Mouse (Mus musculus): ENCODE results near the gene Flot1. TPM values are rescaled to one million over a fixed set of nuclear protein-coding genes. Genes with fewer than 3 reads are reported as not detected.

Gene Flot1
- polyA plus RNA-seq, 1 experiment from 2014 or later: 121 TPM

DNA sequence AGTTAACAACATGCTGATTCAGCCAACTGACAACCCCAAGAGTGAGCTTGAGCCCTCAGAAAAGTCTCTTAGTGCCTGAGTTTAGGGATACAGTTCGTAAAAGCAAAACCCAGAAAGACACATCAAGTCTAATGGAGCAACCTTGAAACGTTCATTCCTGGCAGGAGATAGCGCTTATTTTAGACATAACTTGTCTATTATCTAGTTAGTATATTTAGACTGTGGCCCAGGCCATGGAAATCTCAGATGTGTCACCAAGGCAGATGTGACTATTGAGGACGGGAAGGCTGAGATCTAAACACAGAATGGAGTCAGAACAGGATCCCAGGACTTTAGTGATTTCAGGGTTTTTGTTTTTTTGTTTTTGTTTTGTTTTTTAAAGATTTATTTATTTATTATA lies 37.9 kb upstream of the Flot1 start:
- no peak for ATAC-seq (ENCODE audit: low read depth)
- H3K36me3 ChIP-seq (ENCODE audit: control insufficient read depth, insufficient read depth, low read length): no peaks in the 10 kb centered on the region
- no peaks in the 10 kb centered on the region for H3K9me3 ChIP-seq (ENCODE audit: control insufficient read depth, low read length)
- no peaks in the 10 kb centered on the region for H3K4me1 ChIP-seq (ENCODE audit: control insufficient read depth, insufficient read depth, low read length)
- 92% methylated on average over 4 of the region's 4 CpGs for WGBS
- no peak overlapping the region for H3K9ac ChIP-seq (replicated peaks; ENCODE audit: low read depth, low read length)
- no peaks in the 10 kb centered on the region for H3K27me3 ChIP-seq (ENCODE audit: control insufficient read depth, insufficient read depth, low read length)
- H3K4me2 ChIP-seq (ENCODE audit: low read depth, low read length): no peak overlapping the region
- H3K27ac ChIP-seq (ENCODE audit: low read depth, low read length): no peak overlapping the region
- no peak overlapping the region for H3K4me3 ChIP-seq (ENCODE audit: low read depth, low read length)

DNA sequence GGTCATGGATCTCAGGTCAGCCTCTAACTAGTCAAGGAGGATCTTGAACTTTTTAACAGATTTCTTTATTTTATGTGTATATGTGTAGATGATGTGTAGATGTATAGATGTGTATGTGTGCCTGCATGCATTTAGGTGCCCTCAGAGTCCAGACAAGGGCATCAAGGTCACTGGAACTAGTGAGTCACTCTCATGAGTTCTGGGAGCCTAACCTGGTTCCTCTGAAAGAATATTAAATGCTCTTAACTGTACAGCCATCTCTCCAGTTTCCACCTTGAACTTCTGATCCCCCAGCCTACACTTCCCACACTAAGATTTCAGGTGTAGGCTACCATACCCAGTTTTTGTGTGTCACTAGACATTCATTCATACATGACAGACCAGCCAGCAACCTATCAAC lies 35.5 kb upstream of the Flot1 start:
- Histone ChIP-seq H3K36me3 (ENCODE audit: control insufficient read depth, insufficient read depth, low read length) (no peaks in the 10 kb centered on the region), H3K9me3 (ENCODE audit: control insufficient read depth, low read length) (no peaks in the 10 kb centered on the region), H3K4me2 (ENCODE audit: low read depth, low read length) (no peak overlapping the region), H3K27ac (ENCODE audit: low read depth, low read length) (no peak overlapping the region), H3K9ac (replicated peaks; ENCODE audit: low read depth, low read length) (no peak overlapping the region), H3K27me3 (ENCODE audit: control insufficient read depth, insufficient read depth, low read length) (no peaks in the 10 kb centered on the region), H3K4me1 (ENCODE audit: control insufficient read depth, insufficient read depth, low read length) (no peaks in the 10 kb centered on the region), H3K4me3 (ENCODE audit: low read depth, low read length) (no peak overlapping the region)
- ATAC-seq (ENCODE audit: low read depth): no peak

GRCm38 (mm10) chr17:35788025-35788424 lies 35.0 kb upstream of the Flot1 start:
- WGBS: 88% methylated on average over 3 of the region's 3 CpGs
- Histone ChIP-seq H3K9ac (replicated peaks; ENCODE audit: low read depth, low read length) (no peak overlapping the region), H3K27ac (ENCODE audit: low read depth, low read length) (no peak overlapping the region), H3K4me1 (ENCODE audit: control insufficient read depth, insufficient read depth, low read length) (no peaks in the 10 kb centered on the region), H3K4me2 (ENCODE audit: low read depth, low read length) (no peak overlapping the region), H3K9me3 (ENCODE audit: control insufficient read depth, low read length) (no peaks in the 10 kb centered on the region), H3K36me3 (ENCODE audit: control insufficient read depth, insufficient read depth, low read length) (no peaks in the 10 kb centered on the region), H3K4me3 (ENCODE audit: low read depth, low read length) (no peak overlapping the region), H3K27me3 (ENCODE audit: control insufficient read depth, insufficient read depth, low read length) (no peaks in the 10 kb centered on the region)
- no peak for ATAC-seq (ENCODE audit: low read depth)

DNA sequence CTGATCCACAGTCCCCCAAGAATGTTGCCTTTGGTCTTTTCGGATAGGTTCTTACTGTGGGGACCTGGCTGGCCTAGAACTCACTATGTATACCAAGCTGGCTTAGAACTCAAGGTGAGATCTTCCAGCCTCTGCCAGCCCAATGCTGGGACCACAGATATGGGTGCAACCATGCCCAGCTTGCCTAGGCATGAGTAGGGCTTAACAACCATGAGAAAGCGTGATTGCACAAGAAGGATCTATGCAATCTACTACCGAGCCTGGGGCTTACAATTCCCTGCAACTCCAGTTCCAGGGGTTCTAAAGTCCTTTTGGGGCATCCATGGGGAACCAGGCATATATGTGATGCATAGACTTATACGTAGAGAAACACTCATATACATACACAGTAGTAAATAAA lies 32.1 kb upstream of the Flot1 start:
- Histone ChIP-seq H3K4me3 (ENCODE audit: low read depth, low read length) (no peak overlapping the region), H3K36me3 (ENCODE audit: control insufficient read depth, insufficient read depth, low read length) (no peaks in the 10 kb centered on the region), H3K4me1 (ENCODE audit: control insufficient read depth, insufficient read depth, low read length) (no peaks in the 10 kb centered on the region), H3K9me3 (ENCODE audit: control insufficient read depth, low read length) (no peaks in the 10 kb centered on the region), H3K4me2 (ENCODE audit: low read depth, low read length) (no peak overlapping the region), H3K27me3 (ENCODE audit: control insufficient read depth, insufficient read depth, low read length) (no peaks in the 10 kb centered on the region), H3K27ac (ENCODE audit: low read depth, low read length) (no peak overlapping the region), H3K9ac (replicated peaks; ENCODE audit: low read depth, low read length) (no peak overlapping the region)
- WGBS: 92% methylated on average over 4 of the region's 4 CpGs
- ATAC-seq (ENCODE audit: low read depth): no peak

DNA sequence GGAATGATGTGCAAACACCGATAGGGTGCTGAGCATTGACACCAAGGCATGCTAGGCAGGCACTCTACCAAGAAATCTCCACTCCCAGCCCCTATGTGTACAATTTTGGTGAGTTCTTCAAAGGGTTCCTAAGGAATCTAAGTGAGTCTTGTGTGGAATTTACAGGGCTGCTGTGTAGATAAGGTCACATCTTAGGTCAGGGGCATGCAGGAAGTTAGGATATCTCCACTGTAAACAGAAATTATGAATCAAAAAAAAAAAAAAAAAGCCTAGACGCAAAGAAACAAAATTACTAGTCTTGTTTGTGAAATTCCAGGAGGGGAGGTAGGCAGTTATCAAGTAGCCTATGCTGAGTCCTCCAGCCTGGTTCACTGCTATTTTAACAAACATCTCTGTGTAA lies 30.2 kb upstream of the Flot1 start:
- ATAC-seq (ENCODE audit: low read depth): no peak
- H3K36me3 ChIP-seq (ENCODE audit: control insufficient read depth, insufficient read depth, low read length): no peaks in the 10 kb centered on the region
- no peak overlapping the region for H3K4me3 ChIP-seq (ENCODE audit: low read depth, low read length)
- H3K9ac ChIP-seq (replicated peaks; ENCODE audit: low read depth, low read length): no peak overlapping the region
- no peak overlapping the region for H3K27ac ChIP-seq (ENCODE audit: low read depth, low read length)
- no peaks in the 10 kb centered on the region for H3K4me1 ChIP-seq (ENCODE audit: control insufficient read depth, insufficient read depth, low read length)
- no peaks in the 10 kb centered on the region for H3K9me3 ChIP-seq (ENCODE audit: control insufficient read depth, low read length)
- 96% methylated on average over 2 of the region's 2 CpGs for WGBS
- no peaks in the 10 kb centered on the region for H3K27me3 ChIP-seq (ENCODE audit: control insufficient read depth, insufficient read depth, low read length)
- no peak overlapping the region for H3K4me2 ChIP-seq (ENCODE audit: low read depth, low read length)

DNA sequence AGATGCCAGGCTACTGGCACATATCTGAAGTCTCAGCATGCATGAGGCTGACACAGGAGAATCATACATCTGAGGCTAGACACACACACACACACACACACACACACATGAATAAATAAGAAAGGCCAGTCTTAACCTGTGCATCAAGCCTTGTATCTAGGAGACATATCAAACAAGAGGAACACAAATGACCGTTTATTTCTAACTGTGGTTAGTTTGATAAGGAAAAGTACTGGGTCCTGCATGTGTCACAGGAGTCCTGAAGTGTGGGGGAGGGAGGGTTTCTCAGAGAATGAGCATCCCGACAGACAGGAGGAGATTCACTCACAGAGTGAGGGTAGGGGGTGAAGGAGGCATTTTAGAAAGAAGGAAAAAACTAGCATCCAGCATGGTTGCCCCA lies 27.9 kb upstream of the Flot1 start:
- no peak overlapping the region for H3K27ac ChIP-seq (ENCODE audit: low read depth, low read length)
- no peak overlapping the region for H3K4me3 ChIP-seq (ENCODE audit: low read depth, low read length)
- H3K9me3 ChIP-seq (ENCODE audit: control insufficient read depth, low read length): no peaks in the 10 kb centered on the region
- H3K36me3 ChIP-seq (ENCODE audit: control insufficient read depth, insufficient read depth, low read length): no peaks in the 10 kb centered on the region
- WGBS: 59% methylated on average over 2 of the region's 2 CpGs
- ATAC-seq (ENCODE audit: low read depth): no peak
- H3K4me1 ChIP-seq (ENCODE audit: control insufficient read depth, insufficient read depth, low read length): no peaks in the 10 kb centered on the region
- no peak overlapping the region for H3K9ac ChIP-seq (replicated peaks; ENCODE audit: low read depth, low read length)
- H3K27me3 ChIP-seq (ENCODE audit: control insufficient read depth, insufficient read depth, low read length): no peaks in the 10 kb centered on the region
- H3K4me2 ChIP-seq (ENCODE audit: low read depth, low read length): no peak overlapping the region

DNA sequence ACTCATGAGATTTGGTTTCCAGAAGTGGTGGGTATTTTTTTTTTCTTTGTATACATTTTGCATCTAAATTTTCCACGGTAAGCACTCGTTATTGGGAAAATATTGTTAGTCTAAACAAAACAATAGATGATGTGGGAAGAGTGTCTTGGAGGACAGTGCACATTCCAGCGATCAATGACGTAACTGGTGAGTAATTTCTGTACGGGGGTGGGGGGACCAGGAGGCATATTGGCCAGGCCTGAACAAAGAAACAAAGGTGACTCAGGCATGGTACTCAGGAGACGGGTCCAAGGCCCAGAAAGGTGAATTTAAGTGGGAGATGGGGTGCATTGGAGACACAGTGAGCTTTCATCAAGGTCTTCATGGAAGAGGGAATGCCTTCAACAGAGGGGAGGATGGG lies 27.4 kb upstream of the Flot1 start:
- WGBS: 77% methylated on average over 6 of the region's 6 CpGs
- ATAC-seq (ENCODE audit: low read depth): no peak
- H3K4me2 ChIP-seq (ENCODE audit: low read depth, low read length): no peak overlapping the region
- H3K27me3 ChIP-seq (ENCODE audit: control insufficient read depth, insufficient read depth, low read length): no peaks in the 10 kb centered on the region
- no peaks in the 10 kb centered on the region for H3K4me1 ChIP-seq (ENCODE audit: control insufficient read depth, insufficient read depth, low read length)
- no peaks in the 10 kb centered on the region for H3K36me3 ChIP-seq (ENCODE audit: control insufficient read depth, insufficient read depth, low read length)
- no peak overlapping the region for H3K9ac ChIP-seq (replicated peaks; ENCODE audit: low read depth, low read length)
- H3K9me3 ChIP-seq (ENCODE audit: control insufficient read depth, low read length): no peaks in the 10 kb centered on the region
- H3K4me3 ChIP-seq (ENCODE audit: low read depth, low read length): no peak overlapping the region
- H3K27ac ChIP-seq (ENCODE audit: low read depth, low read length): no peak overlapping the region

DNA sequence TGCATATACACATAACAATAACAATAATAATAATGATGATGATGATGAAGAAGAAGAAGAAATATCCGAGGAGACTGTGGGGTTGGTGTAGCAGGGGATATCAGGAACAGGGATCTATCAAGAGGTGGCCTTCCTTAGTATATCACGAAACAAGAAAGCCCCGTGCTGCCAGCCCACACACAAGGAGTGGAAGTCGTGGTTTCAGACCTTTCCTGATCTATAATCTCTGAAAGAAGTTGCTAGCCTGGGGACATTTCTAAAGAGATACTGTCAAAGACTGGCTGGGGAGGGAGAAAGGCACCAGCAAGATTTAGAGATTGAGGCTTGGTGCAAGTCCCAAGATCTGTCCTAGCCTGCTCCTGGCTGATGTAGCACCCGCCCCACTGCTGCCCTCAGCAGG lies 26.2 kb upstream of the Flot1 start:
- 78% methylated on average over 5 of the region's 5 CpGs for WGBS
- no peak overlapping the region for H3K4me2 ChIP-seq (ENCODE audit: low read depth, low read length)
- H3K9ac ChIP-seq (replicated peaks; ENCODE audit: low read depth, low read length): no peak overlapping the region
- no peaks in the 10 kb centered on the region for H3K27me3 ChIP-seq (ENCODE audit: control insufficient read depth, insufficient read depth, low read length)
- no peaks in the 10 kb centered on the region for H3K4me1 ChIP-seq (ENCODE audit: control insufficient read depth, insufficient read depth, low read length)
- no peaks in the 10 kb centered on the region for H3K9me3 ChIP-seq (ENCODE audit: control insufficient read depth, low read length)
- ATAC-seq (ENCODE audit: low read depth): no peak
- no peaks in the 10 kb centered on the region for H3K36me3 ChIP-seq (ENCODE audit: control insufficient read depth, insufficient read depth, low read length)
- no peak overlapping the region for H3K27ac ChIP-seq (ENCODE audit: low read depth, low read length)
- no peak overlapping the region for H3K4me3 ChIP-seq (ENCODE audit: low read depth, low read length)

- 77% methylated on average over 2 of the region's 2 CpGs for WGBS
- Histone ChIP-seq H3K9ac (replicated peaks; ENCODE audit: low read depth, low read length) (no peak overlapping the region), H3K27ac (ENCODE audit: low read depth, low read length) (no peak overlapping the region), H3K27me3 (ENCODE audit: control insufficient read depth, insufficient read depth, low read length) (no peaks in the 10 kb centered on the region), H3K4me3 (ENCODE audit: low read depth, low read length) (no peak overlapping the region), H3K36me3 (ENCODE audit: control insufficient read depth, insufficient read depth, low read length) (no peaks in the 10 kb centered on the region), H3K9me3 (ENCODE audit: control insufficient read depth, low read length) (no peaks in the 10 kb centered on the region), H3K4me1 (ENCODE audit: control insufficient read depth, insufficient read depth, low read length) (no peaks in the 10 kb centered on the region), H3K4me2 (ENCODE audit: low read depth, low read length) (no peak overlapping the region)
- no peak for ATAC-seq (ENCODE audit: low read depth)
These were observed 22.1 kb upstream of the Flot1 start for GRCm38 (mm10) chr17:35800905-35801304.

GRCm38 (mm10) chr17:35803020-35803419 lies 20.0 kb upstream of the Flot1 start:
- Histone ChIP-seq H3K27ac (ENCODE audit: low read depth, low read length) (no peak overlapping the region), H3K9me3 (ENCODE audit: control insufficient read depth, low read length) (no peaks in the 10 kb centered on the region), H3K4me2 (ENCODE audit: low read depth, low read length) (no peak overlapping the region), H3K9ac (replicated peaks; ENCODE audit: low read depth, low read length) (no peak overlapping the region), H3K4me1 (ENCODE audit: control insufficient read depth, insufficient read depth, low read length) (no peaks in the 10 kb centered on the region), H3K27me3 (ENCODE audit: control insufficient read depth, insufficient read depth, low read length) (no peaks in the 10 kb centered on the region), H3K36me3 (ENCODE audit: control insufficient read depth, insufficient read depth, low read length) (no peaks in the 10 kb centered on the region), H3K4me3 (ENCODE audit: low read depth, low read length) (no peak overlapping the region)
- WGBS: 63% methylated on average over 6 of the region's 6 CpGs
- ATAC-seq (ENCODE audit: low read depth): no peak

All from neural tube, embryonic 14.5 days (tissue).